Mouse (Mus musculus) ES-Bruce4 (cell line): ENCODE results near the gene Nsun4.

Source experiments
- CTCF ChIP-seq: IDR thresholded peaks from one replicate; pipeline ENCODE4 v1.8.1; 2011; ENCODE audit warnings: low read depth, low read length
- EP300 ChIP-seq: IDR thresholded peaks from 2 replicates; pipeline ENCODE4 v1.6.1; 2011; ENCODE audit warnings: low read depth, low read length; ENCODE audit not compliant: insufficient read depth
- POLR2A ChIP-seq: IDR thresholded peaks from one replicate; pipeline ENCODE4 v1.8.1; 2011; ENCODE audit warnings: low read length; ENCODE audit not compliant: insufficient read depth

- TF ChIP-seq POLR2A (no peak), EP300 (no peak), CTCF (no peak)
Observed at GRCm38 (mm10) chr4:116096291-116096690, 42.6 kb upstream of the Nsun4 start.
